Mouse (Mus musculus): ENCODE data around the gene Ak5. TPM values are rescaled to one million over a fixed set of nuclear protein-coding genes. Genes with fewer than 3 reads are reported as not detected.
A peak's percentile ranks its signal among the peaks of the same experiment; 100 is the strongest.

Ak5 gene
- total and polyA plus RNA-seq, 3 experiments, result 0.13 to 0.79 (median 0.23) TPM

GRCm38 (mm10) chr3:152444114-152444513, 224.0 kb downstream of the Ak5 start:
- dilution Hi-C loops (cut with MboI; ENCODE audit: extremely low pct_ligation_motif_present, extremely low pct_unique_long_range_greater_than_20kb, low sequenced_read_pairs), result no loop called here
- peak; percentile 33 for DNase-seq (ENCODE audit: extremely low read depth)
- no peak for TF ChIP-seq RAD21 (IDR thresholded peaks at IDR 0.05; ENCODE audit: low read depth, low read length)
- no peak for TF ChIP-seq USF1 (IDR thresholded peaks at IDR 0.05; ENCODE audit: low read depth, low read length)
- TF ChIP-seq IRF4 (IDR thresholded peaks at IDR 0.05; ENCODE audit: low read depth, low read length), result peak; percentile 67
- TF ChIP-seq POLR2AphosphoS2 (IDR thresholded peaks at IDR 0.05; ENCODE audit: low read depth, low read length), result no peak
- no peak for TF ChIP-seq CHD1 (IDR thresholded peaks at IDR 0.05; ENCODE audit: low read depth, low read length)
- 0 out of 2 replicates have a peak, but pooled peaks have one; percentile 14 for TF ChIP-seq EP300 (IDR thresholded peaks at IDR 0.05; ENCODE audit: low read length)
- TF ChIP-seq JUND (conservative IDR thresholded peaks at IDR 0.05; ENCODE audit: low read depth, low read length), result peak; percentile 46; the same call in 1 of the 2 replicates
- no peak for TF ChIP-seq MAX (IDR thresholded peaks at IDR 0.05; ENCODE audit: low read length)
- no peak for TF ChIP-seq MAZ (IDR thresholded peaks at IDR 0.05; ENCODE audit: low read depth, low read length)
- no peak for TF ChIP-seq NRF1 (IDR thresholded peaks at IDR 0.05; ENCODE audit: low read depth, low read length)
- TF ChIP-seq ZNF384 (IDR thresholded peaks at IDR 0.05; ENCODE audit: low read depth, low read length), result peak; percentile 58
- Histone ChIP-seq H3K9ac (ENCODE audit: insufficient read depth, low read depth) (no peak overlapping the region), H3K27me3 (replicated peaks) (no peaks in the 10 kb centered on the region), H3K4me2 (ENCODE audit: insufficient read depth, low read depth, poor library complexity, severe bottlenecking) (no peak overlapping the region), H3K9me3 (replicated peaks; ENCODE audit: low read length) (no peaks in the 10 kb centered on the region), H3K36me3 (replicated peaks in 1 of 2; ENCODE audit: control insufficient read depth in 1 of 2, insufficient read depth in 1 of 2, low read length in 1 of 2) (peaks cover 29 to 76% of the 10 kb centered on the region in 2 experiments), H3K27ac (ENCODE audit: insufficient read depth, low read depth) (no peak overlapping the region), H3K4me3 (replicated peaks in 1 of 3; ENCODE audit: low read depth in 2 of 3, low read length in 2 of 3, poor library complexity in 1 of 3) (no peak overlapping the region), H3K79me2 (replicated peaks; ENCODE audit: control insufficient read depth, extremely low read depth, insufficient read depth, poor library complexity, severe bottlenecking) (peaks cover 56% of the 10 kb centered on the region), H3K4me1 (ENCODE audit: control insufficient read depth in 1 of 2, insufficient read depth in 2 of 2) (peaks cover 9 to 40% of the 10 kb centered on the region in 2 experiments)
- in situ Hi-C loops (cut with MboI; ENCODE audit: low pct_ligation_motif_present, low pct_unique_long_range_greater_than_20kb, low sequenced_read_pairs), result no loop called here

- TF ChIP-seq KAT2A (IDR thresholded peaks at IDR 0.05; ENCODE audit: insufficient replicate concordance, low read length) (no peak), IRF4 (IDR thresholded peaks at IDR 0.05; ENCODE audit: low read depth, low read length) (no peak), TCF12 (IDR thresholded peaks at IDR 0.05; ENCODE audit: low read depth, low read length) (no peak), PAX5 (IDR thresholded peaks at IDR 0.05; ENCODE audit: low read length) (no peak)
Observed at GRCm38 (mm10) chr3:152442795-152443194, 225.4 kb downstream of the Ak5 start.

GRCm38 (mm10) chr3:152438068-152438467, 230.1 kb downstream of the Ak5 start:
- DNase-seq (ENCODE audit: extremely low read depth), result no peak
- H3K4me3 ChIP-seq (replicated peaks in 1 of 3; ENCODE audit: low read depth in 2 of 3, low read length in 2 of 3, poor library complexity in 1 of 3), result no peak overlapping the region
- dilution Hi-C loops (cut with MboI; ENCODE audit: extremely low pct_ligation_motif_present, extremely low pct_unique_long_range_greater_than_20kb, low sequenced_read_pairs), result no loop called here
- H3K79me2 ChIP-seq (replicated peaks; ENCODE audit: control insufficient read depth, extremely low read depth, insufficient read depth, poor library complexity, severe bottlenecking), result peaks cover 76% of the 10 kb centered on the region
- H3K4me1 ChIP-seq (ENCODE audit: control insufficient read depth in 1 of 2, insufficient read depth in 2 of 2), result peaks cover 11 to 31% of the 10 kb centered on the region in 2 experiments
- H3K36me3 ChIP-seq (replicated peaks in 1 of 2; ENCODE audit: control insufficient read depth in 1 of 2, insufficient read depth in 1 of 2, low read length in 1 of 2), result peaks cover 27 to 78% of the 10 kb centered on the region in 2 experiments
- H3K4me2 ChIP-seq (ENCODE audit: insufficient read depth, low read depth, poor library complexity, severe bottlenecking), result no peak overlapping the region
- no peak overlapping the region for H3K27ac ChIP-seq (ENCODE audit: insufficient read depth, low read depth)
- no peak overlapping the region for H3K9ac ChIP-seq (ENCODE audit: insufficient read depth, low read depth)
- in situ Hi-C loops (cut with MboI; ENCODE audit: low pct_ligation_motif_present, low pct_unique_long_range_greater_than_20kb, low sequenced_read_pairs), result no loop called here
- H3K27me3 ChIP-seq (replicated peaks), result no peaks in the 10 kb centered on the region
- no peaks in the 10 kb centered on the region for H3K9me3 ChIP-seq (replicated peaks; ENCODE audit: low read length)
- no peak for TF ChIP-seq SMC3 (IDR thresholded peaks at IDR 0.05; ENCODE audit: low read depth, low read length)
- no peak for TF ChIP-seq ZMIZ1 (IDR thresholded peaks at IDR 0.05; ENCODE audit: low read depth, low read length)
- TF ChIP-seq MXI1 (IDR thresholded peaks at IDR 0.05; ENCODE audit: low read depth, low read length), result no peak
- no peak for TF ChIP-seq MAFK (IDR thresholded peaks at IDR 0.05; ENCODE audit: insufficient replicate concordance, low read length)
- TF ChIP-seq SIN3A (IDR thresholded peaks at IDR 0.05; ENCODE audit: low read length), result no peak
- no peak for TF ChIP-seq HCFC1 (IDR thresholded peaks at IDR 0.05; ENCODE audit: low read depth, low read length)
- no peak for TF ChIP-seq ETS1 (conservative IDR thresholded peaks at IDR 0.05; ENCODE audit: low read depth, low read length)
- no peak for TF ChIP-seq EP300 (IDR thresholded peaks at IDR 0.05; ENCODE audit: low read length)
- TF ChIP-seq MAX (IDR thresholded peaks at IDR 0.05; ENCODE audit: low read length), result no peak
- TF ChIP-seq POLR2A (IDR thresholded peaks at IDR 0.05; ENCODE audit: low read depth, low read length), result no peak
- no peak for TF ChIP-seq KAT2A (IDR thresholded peaks at IDR 0.05; ENCODE audit: insufficient replicate concordance, low read length)
- TF ChIP-seq CHD1 (IDR thresholded peaks at IDR 0.05; ENCODE audit: low read depth, low read length), result no peak
- no peak for TF ChIP-seq NRF1 (IDR thresholded peaks at IDR 0.05; ENCODE audit: low read depth, low read length)
- TF ChIP-seq TBP (conservative IDR thresholded peaks at IDR 0.05; ENCODE audit: low read depth, low read length), result no peak
- TF ChIP-seq ELF1 (IDR thresholded peaks at IDR 0.05; ENCODE audit: low read depth, low read length), result no peak
- no peak for TF ChIP-seq ZC3H11A (IDR thresholded peaks at IDR 0.05; ENCODE audit: low read depth, low read length)

More at GRCm38 (mm10) chr3:152442795-152443194, 225.4 kb downstream of the Ak5 start:
- Histone ChIP-seq H3K36me3 (replicated peaks in 1 of 2; ENCODE audit: control insufficient read depth in 1 of 2, insufficient read depth in 1 of 2, low read length in 1 of 2) (peaks cover 32 to 78% of the 10 kb centered on the region in 2 experiments), H3K27ac (ENCODE audit: insufficient read depth, low read depth) (no peak overlapping the region), H3K79me2 (replicated peaks; ENCODE audit: control insufficient read depth, extremely low read depth, insufficient read depth, poor library complexity, severe bottlenecking) (peaks cover 63% of the 10 kb centered on the region), H3K4me3 (replicated peaks in 1 of 3; ENCODE audit: low read depth in 2 of 3, low read length in 2 of 3, poor library complexity in 1 of 3) (no peak overlapping the region), H3K4me2 (ENCODE audit: insufficient read depth, low read depth, poor library complexity, severe bottlenecking) (no peak overlapping the region), H3K9ac (ENCODE audit: insufficient read depth, low read depth) (no peak overlapping the region), H3K9me3 (replicated peaks; ENCODE audit: low read length) (no peaks in the 10 kb centered on the region), H3K27me3 (replicated peaks) (no peaks in the 10 kb centered on the region), H3K4me1 (ENCODE audit: control insufficient read depth in 1 of 2, insufficient read depth in 2 of 2) (peaks cover 9 to 40% of the 10 kb centered on the region in 2 experiments)
- DNase-seq (ENCODE audit: extremely low read depth), result no peak
- in situ Hi-C loops (cut with MboI; ENCODE audit: low pct_ligation_motif_present, low pct_unique_long_range_greater_than_20kb, low sequenced_read_pairs) (no loop called here), dilution Hi-C loops (cut with MboI; ENCODE audit: extremely low pct_ligation_motif_present, extremely low pct_unique_long_range_greater_than_20kb, low sequenced_read_pairs) (no loop called here)

All from CH12.LX (cell line).